Mouse (Mus musculus) forebrain, embryonic 10.5 days (tissue): ENCODE measurements around the gene C530025M09Rik. TPM values are rescaled to one million over a fixed set of nuclear protein-coding genes. Genes with fewer than 3 reads are reported as not detected.
A peak's percentile ranks its signal among the peaks of the same experiment; 100 is the strongest.

Source experiments
- DNase-seq: peaks from one replicate; pipeline ENCODE4 v3.0.0-alpha.2; 2017; ENCODE audit warnings: low spot score; ENCODE audit errors: extremely low spot score
- H3K27ac ChIP-seq: fragments of 300-500 bp; sonication (generic); 2 replicates; pipeline ENCODE4 v1.5.1; 2016; ENCODE audit warnings: mild to moderate bottlenecking
- H3K27me3 ChIP-seq: fragments of 300-500 bp; sonication (generic); 2 replicates; pipeline ENCODE4 v1.6.1; 2016; ENCODE audit warnings: mild to moderate bottlenecking; ENCODE audit not compliant: poor library complexity, severe bottlenecking
- H3K36me3 ChIP-seq: fragments of 300-500 bp; sonication (generic); replicated peaks from 2 replicates; pipeline ENCODE4 v1.6.1; 2016; ENCODE audit warnings: mild to moderate bottlenecking, moderate library complexity
- H3K4me1 ChIP-seq: fragments of 300-500 bp; sonication (generic); 2 replicates; pipeline ENCODE4 v1.6.1; 2016
- H3K4me3 ChIP-seq: fragments of 300-500 bp; sonication (generic); 2 replicates; pipeline ENCODE4 v1.5.1; 2016; ENCODE audit warnings: mild to moderate bottlenecking, moderate library complexity
- H3K9me3 ChIP-seq: fragments of 300-500 bp; sonication (generic); 2 replicates; pipeline ENCODE4 v1.6.1; 2016; ENCODE audit warnings: mild to moderate bottlenecking, moderate library complexity
- WGBS: fragments of 180-500 bp; shearing (Covaris S2); methylation state at CpG from one replicate; pipeline ENCODE4 v1.1.7; 2016; 5-methylcytosine and 5-hydroxymethylcytosine counted together
- polyA plus RNA-seq: library from polyadenylated mRNA; unstranded; fragments of >200 nt; fragmentation: Nextera tagmentation; extraction: Ambion mirVana; gene quantifications from 2 replicates; pipeline ENCODE4 v1.2.1, GENCODE M21; 2016

Gene C530025M09Rik
- polyA plus RNA-seq, 1 experiment from 2014 or later, result 0.31 TPM

- Histone ChIP-seq H3K27me3 (peaks cover 59% of the 10 kb centered on the region), H3K4me1 (peaks cover 28% of the 10 kb centered on the region), H3K9me3 (no peaks in the 10 kb centered on the region), H3K27ac (no peak overlapping the region), H3K36me3 (no peaks in the 10 kb centered on the region), H3K4me3 (peak overlapping the region; percentile 71)
- 3% methylated on average over 5 of the region's 5 CpGs for WGBS
- no peak for DNase-seq
Observed at GRCm38 (mm10) chr2:149832301-149832700, 1.3 kb upstream of the C530025M09Rik start.

- Histone ChIP-seq H3K9me3 (no peaks in the 10 kb centered on the region), H3K27ac (0 out of 2 replicates have a peak overlapping the region, but pooled peaks have one; percentile 83), H3K4me1 (peaks cover 28% of the 10 kb centered on the region), H3K4me3 (peak overlapping the region; percentile 71), H3K36me3 (no peaks in the 10 kb centered on the region), H3K27me3 (peaks cover 63% of the 10 kb centered on the region)
- 1% methylated on average over 29 of the region's 29 CpGs for WGBS
- peak; percentile 25 for DNase-seq
Observed at GRCm38 (mm10) chr2:149831459-149832245, 639 bp upstream of the C530025M09Rik start.

GRCm38 (mm10) chr2:149829955-149830535, 968 bp downstream of the C530025M09Rik start:
- H3K4me3 ChIP-seq, result peak overlapping the region; percentile 71
- peaks cover 63% of the 10 kb centered on the region for H3K27me3 ChIP-seq
- H3K4me1 ChIP-seq, result peaks cover 28% of the 10 kb centered on the region
- peak overlapping the region; percentile 83 for H3K27ac ChIP-seq
- WGBS, result 1% methylated on average over 26 of the region's 26 CpGs
- H3K9me3 ChIP-seq, result no peaks in the 10 kb centered on the region
- H3K36me3 ChIP-seq, result no peaks in the 10 kb centered on the region
- no peak for DNase-seq

- DNase-seq, result no peak
- Histone ChIP-seq H3K36me3 (no peaks in the 10 kb centered on the region), H3K9me3 (no peaks in the 10 kb centered on the region), H3K27ac (peak within 1 kb of the TSS; percentile 83), H3K4me3 (peak within 1 kb of the TSS; percentile 71), H3K27me3 (peaks cover 60% of the 10 kb centered on the region), H3K4me1 (peaks cover 28% of the 10 kb centered on the region)
- WGBS, result 91% methylated on average over 2 of the region's 2 CpGs
Observed at GRCm38 (mm10) chr2:149828911-149829310, 2.1 kb downstream of the C530025M09Rik start, which contains the start of gene Syndig1. TSS of gene Syndig1 (plus strand) at chr2:149829211.

DNA sequence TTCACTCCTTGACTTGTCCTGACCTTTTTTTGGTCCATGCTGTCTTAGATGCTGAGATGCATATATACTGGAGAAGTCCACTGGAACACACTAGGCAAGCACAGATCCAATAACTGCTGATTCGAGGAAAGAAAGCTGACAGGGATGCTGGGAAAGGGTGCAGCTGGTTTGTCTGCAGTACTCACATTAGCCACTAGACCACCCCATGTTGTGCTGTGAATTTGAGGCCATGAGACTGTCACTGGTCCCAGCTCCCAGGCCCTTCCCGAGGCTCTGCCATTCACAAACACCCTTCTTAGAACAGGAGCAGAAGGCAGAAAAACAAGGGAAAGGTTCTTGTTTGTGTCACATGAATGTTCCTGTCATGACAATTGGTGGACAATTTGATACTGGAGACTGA, 10.8 kb downstream of the C530025M09Rik start:
- Histone ChIP-seq H3K4me1 (no peaks in the 10 kb centered on the region), H3K36me3 (no peaks in the 10 kb centered on the region), H3K4me3 (no peak overlapping the region), H3K9me3 (no peaks in the 10 kb centered on the region), H3K27ac (no peak overlapping the region), H3K27me3 (no peaks in the 10 kb centered on the region)
- WGBS, result 44% methylated on average over 2 of the region's 2 CpGs
- no peak for DNase-seq

DNA sequence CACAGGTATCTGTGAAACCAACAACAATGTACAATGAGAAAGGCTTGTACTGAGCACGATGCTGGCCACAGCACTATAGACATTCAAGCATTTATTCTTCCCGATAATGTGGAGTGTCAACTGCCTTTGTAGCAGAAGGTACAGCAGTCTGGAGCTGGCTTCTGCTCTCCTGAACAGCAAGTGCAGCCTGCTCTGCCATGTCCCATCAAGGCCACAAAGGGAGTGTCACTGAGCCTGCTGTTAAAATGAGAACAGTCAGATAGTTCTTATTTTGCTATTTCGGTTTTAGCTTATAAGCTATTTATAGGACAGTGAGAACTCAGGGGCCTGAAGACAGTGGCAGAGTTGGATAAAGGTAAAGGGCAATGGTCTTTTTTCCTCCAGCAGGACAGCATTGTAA, 11.3 kb downstream of the C530025M09Rik start:
- Histone ChIP-seq H3K4me1 (no peaks in the 10 kb centered on the region), H3K9me3 (no peaks in the 10 kb centered on the region), H3K4me3 (no peak overlapping the region), H3K27me3 (no peaks in the 10 kb centered on the region), H3K27ac (no peak overlapping the region), H3K36me3 (no peaks in the 10 kb centered on the region)
- 97% methylated on average over 3 of the region's 3 CpGs for WGBS
- DNase-seq, result no peak

DNA sequence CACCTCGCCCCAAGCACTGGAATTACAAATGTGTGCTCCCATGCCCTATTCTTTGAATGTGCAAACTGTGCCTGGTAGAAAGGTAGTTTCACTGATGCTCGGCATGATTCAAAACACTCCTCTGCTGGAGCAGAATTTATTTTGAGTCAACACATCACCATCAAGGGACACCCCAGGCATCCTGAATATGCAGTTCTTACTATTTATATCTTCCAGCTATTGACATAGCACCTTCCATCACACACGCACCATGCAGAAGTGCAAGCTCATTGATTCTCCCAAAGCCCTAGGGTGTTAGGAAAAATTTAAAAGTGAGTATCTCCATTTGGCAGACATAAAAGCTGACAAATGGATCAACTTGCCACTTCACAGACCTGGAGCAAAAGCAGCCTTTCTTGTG, 12.6 kb downstream of the C530025M09Rik start:
- no peaks in the 10 kb centered on the region for H3K9me3 ChIP-seq
- no peaks in the 10 kb centered on the region for H3K4me1 ChIP-seq
- H3K27ac ChIP-seq, result no peak overlapping the region
- WGBS, result 86% methylated on average over 3 of the region's 3 CpGs
- no peaks in the 10 kb centered on the region for H3K27me3 ChIP-seq
- no peaks in the 10 kb centered on the region for H3K36me3 ChIP-seq
- DNase-seq, result no peak
- H3K4me3 ChIP-seq, result no peak overlapping the region

- H3K4me1 ChIP-seq, result no peaks in the 10 kb centered on the region
- no peaks in the 10 kb centered on the region for H3K36me3 ChIP-seq
- H3K27me3 ChIP-seq, result no peaks in the 10 kb centered on the region
- H3K4me3 ChIP-seq, result no peak overlapping the region
- DNase-seq, result no peak
- no peaks in the 10 kb centered on the region for H3K9me3 ChIP-seq
- no peak overlapping the region for H3K27ac ChIP-seq
- WGBS, result 90% methylated on average over 2 of the region's 2 CpGs
Observed at GRCm38 (mm10) chr2:149812899-149813298, 18.1 kb downstream of the C530025M09Rik start.

GRCm38 (mm10) chr2:149805256-149805655, 25.8 kb downstream of the C530025M09Rik start:
- no peak for DNase-seq
- Histone ChIP-seq H3K4me1 (no peaks in the 10 kb centered on the region), H3K27me3 (no peaks in the 10 kb centered on the region), H3K27ac (no peak overlapping the region), H3K4me3 (no peak overlapping the region), H3K9me3 (no peaks in the 10 kb centered on the region), H3K36me3 (no peaks in the 10 kb centered on the region)
- WGBS, result 86% methylated on average over 2 of the region's 2 CpGs

DNA sequence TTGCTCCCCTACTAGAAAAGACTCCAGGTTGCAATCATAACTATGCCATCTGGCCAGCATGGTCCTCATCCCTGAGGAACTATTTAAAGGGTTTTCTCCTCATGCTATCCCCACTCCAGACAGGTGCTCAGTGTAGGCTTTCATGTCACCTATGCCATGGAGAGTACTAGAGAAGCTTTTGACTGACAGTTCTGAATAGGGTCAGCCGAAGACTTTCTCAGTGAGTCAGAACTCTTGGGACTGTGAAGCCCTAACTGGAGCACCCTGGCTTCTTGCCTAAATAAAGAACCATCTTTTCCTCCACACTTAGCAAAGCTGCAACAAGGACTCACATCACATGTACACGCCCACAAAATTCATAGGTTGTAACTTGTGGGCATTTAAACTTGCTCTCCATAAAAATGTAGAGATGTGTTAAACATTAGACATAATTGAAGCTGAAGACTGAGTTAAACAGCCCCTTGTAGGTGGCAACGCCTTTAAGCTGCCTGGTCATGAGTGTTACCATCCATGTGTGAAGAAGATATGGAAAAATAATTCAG, 26.3 kb downstream of the C530025M09Rik start:
- DNase-seq, result no peak
- Histone ChIP-seq H3K36me3 (no peaks in the 10 kb centered on the region), H3K27ac (no peak overlapping the region), H3K27me3 (no peaks in the 10 kb centered on the region), H3K4me1 (no peaks in the 10 kb centered on the region), H3K9me3 (no peaks in the 10 kb centered on the region), H3K4me3 (no peak overlapping the region)
- WGBS, result 92% methylated on average over 3 of the region's 3 CpGs

DNA sequence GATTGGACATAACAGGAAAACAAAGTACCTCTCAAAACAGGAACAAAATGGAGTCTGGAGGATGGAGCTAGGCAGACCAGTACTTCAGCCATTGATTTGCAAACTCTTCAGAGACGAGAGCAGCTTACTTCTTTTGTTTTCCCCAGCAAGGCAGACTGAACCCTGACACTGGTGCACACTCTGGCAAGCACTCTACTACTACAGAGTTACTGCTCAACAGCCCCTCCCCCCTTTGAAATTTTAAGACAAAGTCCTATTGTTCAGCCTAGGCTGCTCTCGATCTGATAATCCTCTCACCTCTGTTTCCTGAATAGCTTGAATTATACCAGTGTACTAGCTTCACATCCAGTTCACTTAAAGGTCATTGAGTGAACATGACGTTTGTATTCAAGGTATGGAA, 32.4 kb downstream of the C530025M09Rik start:
- DNase-seq, result no peak
- no peak overlapping the region for H3K4me3 ChIP-seq
- H3K4me1 ChIP-seq, result peaks cover 14% of the 10 kb centered on the region
- WGBS, result 2% methylated on average over 3 of the region's 3 CpGs
- no peaks in the 10 kb centered on the region for H3K27me3 ChIP-seq
- H3K36me3 ChIP-seq, result no peaks in the 10 kb centered on the region
- H3K9me3 ChIP-seq, result no peaks in the 10 kb centered on the region
- H3K27ac ChIP-seq, result no peak overlapping the region
